Mouse (Mus musculus) kidney, embryonic 14.5 days (tissue): Measurements from ENCODE around the gene Gng12. TPM values are rescaled to one million over a fixed set of nuclear protein-coding genes. Genes with fewer than 3 reads are reported as not detected.

Experiments used
- ATAC-seq: fragments of 200-750 bp; cut with Nextera tagmentation; 2 replicates; pipeline ENCODE4 v1.8.0; 2017; ENCODE audit warnings: moderate number of reproducible peaks, mild to moderate bottlenecking, moderate TSS enrichment, moderate library complexity; ENCODE audit not compliant: low FRiP score, low TSS enrichment
- H3K27ac ChIP-seq: fragments of 300-500 bp; sonication (generic); 2 replicates; pipeline ENCODE4 v1.5.1; 2014; ENCODE audit warnings: low read depth, mild to moderate bottlenecking, low read length, moderate library complexity, mixed read lengths
- H3K27me3 ChIP-seq: fragments of 300-500 bp; sonication (generic); 2 replicates; pipeline ENCODE4 v1.6.1; 2014; ENCODE audit warnings: mild to moderate bottlenecking, low read length; ENCODE audit not compliant: control insufficient read depth, insufficient read depth
- H3K36me3 ChIP-seq: fragments of 300-500 bp; sonication (generic); 2 replicates; pipeline ENCODE4 v1.6.1; 2014; ENCODE audit warnings: low read length, mixed read lengths; ENCODE audit not compliant: control insufficient read depth, insufficient read depth
- H3K4me1 ChIP-seq: fragments of 300-500 bp; sonication (generic); 2 replicates; pipeline ENCODE4 v1.6.1; 2014; ENCODE audit warnings: low read length, mixed read lengths; ENCODE audit not compliant: control insufficient read depth, insufficient read depth
- H3K4me2 ChIP-seq: fragments of 300-500 bp; sonication (generic); replicated peaks from 2 replicates; pipeline ENCODE4 v1.6.1; 2014; ENCODE audit warnings: low read depth, mild to moderate bottlenecking, low read length
- H3K4me3 ChIP-seq: fragments of 300-500 bp; sonication (generic); 2 replicates; pipeline ENCODE4 v1.5.1; 2014; ENCODE audit warnings: mild to moderate bottlenecking, low read length
- H3K9ac ChIP-seq: fragments of 300-500 bp; sonication (generic); 2 replicates; pipeline ENCODE4 v1.6.1; 2014; ENCODE audit warnings: low read depth, mild to moderate bottlenecking, low read length, moderate library complexity
- H3K9me3 ChIP-seq: fragments of 300-500 bp; sonication (generic); 2 replicates; pipeline ENCODE4 v1.6.1; 2016; ENCODE audit warnings: low read length; ENCODE audit not compliant: control insufficient read depth
- WGBS: fragments of 180-500 bp; shearing (Covaris S2); extraction: QIAGEN DNeasy Blood & Tissue Kit; methylation state at CpG from one replicate; pipeline ENCODE4 v1.1.7; 2014; 5-methylcytosine and 5-hydroxymethylcytosine counted together
- polyA plus RNA-seq: library from polyadenylated mRNA; unstranded; fragments of >200 nt; fragmentation: Nextera tagmentation; extraction: Ambion mirVana; gene quantifications from 2 replicates; pipeline ENCODE4 v1.2.1, GENCODE M21; 2014

Gng12 gene
- polyA plus RNA-seq, 1 experiment from 2014 or later = 108 TPM

- ATAC-seq = no peak
- no peaks in the 10 kb centered on the region for H3K27me3 ChIP-seq
- H3K4me1 ChIP-seq = peaks cover 6% of the 10 kb centered on the region; the same call in 1 of the 2 replicates
- H3K9me3 ChIP-seq = no peaks in the 10 kb centered on the region
- H3K9ac ChIP-seq = no peak overlapping the region
- H3K4me3 ChIP-seq = no peak overlapping the region
- no peak overlapping the region for H3K27ac ChIP-seq
- H3K36me3 ChIP-seq = no peaks in the 10 kb centered on the region
- H3K4me2 ChIP-seq = no peak overlapping the region
- WGBS = 33% methylated on average over 1 of the region's 1 CpGs
Observed at GRCm38 (mm10) chr6:67050063-67050462, 153.9 kb downstream of the Gng12 start.

DNA sequence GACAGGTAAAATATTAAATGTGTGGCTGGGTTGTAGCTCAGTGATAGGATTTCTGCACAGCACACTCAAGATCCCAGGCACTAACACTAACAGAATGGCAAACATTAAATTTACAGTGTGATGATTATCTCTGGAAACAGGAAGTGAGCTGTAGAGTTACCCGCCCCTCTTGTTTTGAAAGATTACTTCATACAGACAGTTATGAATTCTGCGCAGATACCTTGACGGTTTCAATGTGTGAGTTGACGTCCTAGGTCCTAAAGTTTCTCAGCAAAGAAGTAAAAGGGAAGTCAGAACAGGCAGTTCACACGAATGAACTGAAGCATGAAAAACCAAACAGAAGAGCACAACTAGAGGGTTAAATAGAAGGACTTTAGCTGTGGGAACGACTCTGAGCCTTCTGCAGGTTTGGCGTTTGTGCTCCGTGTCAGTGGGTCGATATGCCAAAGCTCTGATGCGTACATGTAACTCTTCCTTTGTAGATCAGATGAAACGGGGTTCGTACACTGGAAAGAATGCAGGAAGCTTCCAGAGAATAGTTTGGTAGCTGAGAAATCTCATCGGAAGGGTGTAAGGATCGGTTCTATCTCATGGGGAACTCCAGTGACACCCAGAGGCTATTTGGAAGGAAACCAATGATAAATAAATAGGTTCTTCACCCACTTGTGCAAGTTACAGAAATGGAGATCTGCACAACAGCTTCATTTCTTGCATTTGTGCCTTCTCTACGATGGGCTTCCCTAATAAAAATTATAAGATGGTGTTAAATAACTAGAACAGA lies 160.1 kb downstream of the Gng12 start:
- Histone ChIP-seq H3K4me3 (no peak overlapping the region), H3K9ac (no peak overlapping the region), H3K27me3 (no peaks in the 10 kb centered on the region), H3K4me1 (0 out of 2 replicates have a peak, but pooled peaks cover 3% of the 10 kb centered on the region), H3K27ac (no peak overlapping the region), H3K9me3 (no peaks in the 10 kb centered on the region), H3K4me2 (no peak overlapping the region), H3K36me3 (no peaks in the 10 kb centered on the region)
- ATAC-seq = no peak
- WGBS = 72% methylated on average over 15 of the region's 15 CpGs

GRCm38 (mm10) chr6:67056889-67057564 lies 160.8 kb downstream of the Gng12 start:
- whole genome bisulfite sequencing = 76% methylated on average over 3 of the region's 3 CpGs
- H3K36me3 ChIP-seq = no peaks in the 10 kb centered on the region

GRCm38 (mm10) chr6:67057574-67057973 lies 161.4 kb downstream of the Gng12 start:
- no peak overlapping the region for H3K4me2 ChIP-seq
- no peak overlapping the region for H3K9ac ChIP-seq
- ATAC-seq = no peak
- no peak overlapping the region for H3K27ac ChIP-seq
- H3K36me3 ChIP-seq = no peaks in the 10 kb centered on the region
- H3K4me1 ChIP-seq = 0 out of 2 replicates have a peak, but pooled peaks cover 3% of the 10 kb centered on the region
- 88% methylated on average over 5 of the region's 5 CpGs for WGBS
- H3K4me3 ChIP-seq = no peak overlapping the region
- H3K27me3 ChIP-seq = no peaks in the 10 kb centered on the region
- H3K9me3 ChIP-seq = no peaks in the 10 kb centered on the region

More at GRCm38 (mm10) chr6:67056889-67057564, 160.8 kb downstream of the Gng12 start:
- Histone ChIP-seq H3K4me3 (no peak overlapping the region), H3K9ac (no peak overlapping the region), H3K27ac (no peak overlapping the region), H3K27me3 (no peaks in the 10 kb centered on the region), H3K9me3 (no peaks in the 10 kb centered on the region), H3K4me2 (no peak overlapping the region), H3K4me1 (0 out of 2 replicates have a peak, but pooled peaks cover 3% of the 10 kb centered on the region)
- ATAC-seq = no peak

GRCm38 (mm10) chr6:67057991-67058696 lies 161.9 kb downstream of the Gng12 start:
- ATAC-seq = no peak
- Histone ChIP-seq H3K27me3 (no peaks in the 10 kb centered on the region), H3K9me3 (no peaks in the 10 kb centered on the region), H3K4me2 (no peak overlapping the region), H3K9ac (no peak overlapping the region), H3K4me3 (no peak overlapping the region), H3K36me3 (no peaks in the 10 kb centered on the region), H3K4me1 (0 out of 2 replicates have a peak, but pooled peaks cover 3% of the 10 kb centered on the region), H3K27ac (no peak overlapping the region)
- WGBS = 92% methylated on average over 7 of the region's 7 CpGs

DNA sequence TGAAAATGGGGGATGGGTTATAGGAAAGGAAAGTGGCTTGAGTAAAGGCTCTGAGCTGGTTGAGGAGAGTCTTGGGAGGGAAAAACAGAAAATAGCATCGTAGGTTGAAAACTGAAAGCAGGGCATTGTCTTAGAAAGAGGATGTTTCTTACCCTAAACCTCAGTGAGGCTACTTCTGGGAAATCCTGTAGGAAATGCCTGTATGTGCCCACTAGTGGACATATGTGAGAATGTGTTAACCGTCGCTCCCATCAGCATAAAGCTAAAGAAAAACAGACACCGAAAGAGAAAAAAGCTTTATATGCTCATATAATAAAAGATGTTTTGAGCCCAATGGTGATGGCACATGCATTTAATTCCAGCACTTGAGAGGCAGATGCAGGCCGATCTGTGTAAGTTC lies 163.9 kb downstream of the Gng12 start:
- Histone ChIP-seq H3K27me3 (no peaks in the 10 kb centered on the region), H3K27ac (no peak overlapping the region), H3K9ac (no peak overlapping the region), H3K4me1 (0 out of 2 replicates have a peak, but pooled peaks cover 3% of the 10 kb centered on the region), H3K9me3 (no peaks in the 10 kb centered on the region), H3K4me3 (no peak overlapping the region), H3K36me3 (no peaks in the 10 kb centered on the region), H3K4me2 (no peak overlapping the region)
- WGBS = 89% methylated on average over 5 of the region's 5 CpGs
- ATAC-seq = no peak

- no peak overlapping the region for H3K27ac ChIP-seq
- WGBS = 76% methylated on average over 8 of the region's 8 CpGs
Observed at GRCm38 (mm10) chr6:67069219-67069762, 173.1 kb downstream of the Gng12 start.

DNA sequence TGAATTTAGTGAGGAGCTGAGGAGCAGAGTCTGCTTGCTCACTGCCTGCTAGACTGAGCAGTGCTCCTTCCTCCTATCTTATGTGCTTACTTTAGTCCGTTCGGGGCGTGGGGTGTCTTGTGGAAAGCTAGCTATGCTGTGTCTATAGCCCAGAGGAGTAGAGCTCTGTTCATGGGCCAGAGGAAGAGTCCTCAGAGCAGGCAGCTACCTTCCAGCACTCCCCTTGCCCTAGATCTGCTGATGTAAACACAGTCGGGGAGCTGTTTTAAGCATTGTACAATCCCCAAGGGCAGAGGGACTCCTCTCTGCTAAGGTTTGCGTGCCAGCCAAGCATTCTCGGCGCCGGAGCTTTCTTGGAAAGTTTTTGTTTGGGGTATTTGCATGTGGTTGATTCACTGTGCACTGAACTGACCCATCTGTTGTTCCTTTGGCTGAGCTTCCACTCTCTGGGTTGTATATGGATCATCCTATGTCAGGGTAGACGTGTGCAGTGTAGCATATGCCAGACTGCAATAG lies 173.7 kb downstream of the Gng12 start:
- 63% methylated on average over 9 of the region's 9 CpGs for whole genome bisulfite sequencing
- Histone ChIP-seq H3K27ac (no peak overlapping the region), H3K4me2 (no peak overlapping the region), H3K27me3 (no peaks in the 10 kb centered on the region), H3K9ac (no peak overlapping the region), H3K9me3 (no peaks in the 10 kb centered on the region), H3K4me1 (peaks cover 3% of the 10 kb centered on the region; the same call in 1 of the 2 replicates), H3K36me3 (no peaks in the 10 kb centered on the region), H3K4me3 (no peak overlapping the region)
- ATAC-seq = no peak

More at GRCm38 (mm10) chr6:67069219-67069762, 173.1 kb downstream of the Gng12 start:
- no peaks in the 10 kb centered on the region for H3K36me3 ChIP-seq
- H3K4me2 ChIP-seq = no peak overlapping the region
- no peak overlapping the region for H3K9ac ChIP-seq
- ATAC-seq = no peak
- no peaks in the 10 kb centered on the region for H3K9me3 ChIP-seq
- H3K4me1 ChIP-seq = peaks cover 3% of the 10 kb centered on the region; the same call in 1 of the 2 replicates
- no peak overlapping the region for H3K4me3 ChIP-seq
- H3K27me3 ChIP-seq = no peaks in the 10 kb centered on the region
